Mouse (Mus musculus) MN1 (cell line): ENCODE measurements around the gene Hoxb6.

ENCODE experiments used
- DNase-seq: peaks from one replicate; pipeline ENCODE4 v3.0.0-alpha.2; 2016; ENCODE audit warnings: low spot score

Gene Hoxb6

GRCm38 (mm10) chr11:96334998-96335397, 42.7 kb downstream of the Hoxb6 start:
- DNase-seq, result no peak

- DNase-seq, result no peak
Measured at GRCm38 (mm10) chr11:96336597-96336996, 44.3 kb downstream of the Hoxb6 start.

- DNase-seq, result no peak
Measured at GRCm38 (mm10) chr11:96337026-96337425, 44.8 kb downstream of the Hoxb6 start.

- no peak for DNase-seq
Measured at GRCm38 (mm10) chr11:96338957-96339855, 46.9 kb downstream of the Hoxb6 start.

GRCm38 (mm10) chr11:96340698-96341365, 48.6 kb downstream of the Hoxb6 start:
- no peak for DNase-seq

- DNase-seq, result no peak
Measured at GRCm38 (mm10) chr11:96341701-96342575, 49.7 kb downstream of the Hoxb6 start.

- DNase-seq, result no peak
Measured at GRCm38 (mm10) chr11:96342576-96342930, 50.3 kb downstream of the Hoxb6 start.

- no peak for DNase-seq
Measured at GRCm38 (mm10) chr11:96343206-96343745, 51.0 kb downstream of the Hoxb6 start.

GRCm38 (mm10) chr11:96344061-96344877, 52.0 kb downstream of the Hoxb6 start:
- DNase-seq, result no peak

GRCm38 (mm10) chr11:96344878-96345159, 52.5 kb downstream of the Hoxb6 start:
- DNase-seq, result no peak

GRCm38 (mm10) chr11:96345220-96345892, 53.1 kb downstream of the Hoxb6 start:
- no peak for DNase-seq

- DNase-seq, result no peak
Measured at GRCm38 (mm10) chr11:96345893-96346806, 53.9 kb downstream of the Hoxb6 start.

GRCm38 (mm10) chr11:96346916-96347520, 54.7 kb downstream of the Hoxb6 start:
- no peak for DNase-seq

- DNase-seq, result no peak
Measured at GRCm38 (mm10) chr11:96347717-96348116, 55.4 kb downstream of the Hoxb6 start.

GRCm38 (mm10) chr11:96348141-96348928, 56.1 kb downstream of the Hoxb6 start:
- no peak for DNase-seq

GRCm38 (mm10) chr11:96348988-96349387, 56.7 kb downstream of the Hoxb6 start:
- no peak for DNase-seq

GRCm38 (mm10) chr11:96349491-96350340, 57.4 kb downstream of the Hoxb6 start:
- DNase-seq, result no peak

GRCm38 (mm10) chr11:96350341-96350624, 58.0 kb downstream of the Hoxb6 start, which contains the start of gene Hoxb2:
TSS of gene Hoxb2 (plus strand) at chr11:96350525.
- DNase-seq, result no peak
